Mouse (Mus musculus) lung, postnatal 36 days (tissue): ENCODE data around the gene Tfeb.

ENCODE experiments used
- DNase-seq: peaks from one replicate; pipeline ENCODE4 v3.0.0; 2022; ENCODE audit warnings: mixed read lengths

The Tfeb gene

GRCm38 (mm10) chr17:47736856-47737255 lies at the start of gene Tfeb:
TSS of gene Tfeb (plus strand) at chr17:47737030.
- DNase-seq = peak; percentile 98

GRCm38 (mm10) chr17:47687409-47688343 lies 49.2 kb upstream of the Tfeb start:
- DNase-seq = peak; percentile 98

- DNase-seq = no peak
These were observed 48.6 kb upstream of the Tfeb start, which contains the start of gene Tomm6 for GRCm38 (mm10) chr17:47688344-47688607. TSS of gene Tomm6 (minus strand) at chr17:47688386.

- peak; percentile 64 for DNase-seq
These were observed 47.9 kb upstream of the Tfeb start, which contains the start of gene Frs3 for GRCm38 (mm10) chr17:47688608-47689575. TSS of gene Frs3 (plus strand) at chr17:47689030.

- DNase-seq = no peak
These were observed 46.9 kb upstream of the Tfeb start for GRCm38 (mm10) chr17:47689894-47690293.

GRCm38 (mm10) chr17:47691650-47692049 lies 45.2 kb upstream of the Tfeb start:
- DNase-seq = no peak

GRCm38 (mm10) chr17:47693671-47694441 lies 43.0 kb upstream of the Tfeb start:
- DNase-seq = no peak

GRCm38 (mm10) chr17:47694442-47694502 lies 42.6 kb upstream of the Tfeb start, which contains the start of gene Gm21981:
TSS of gene Gm21981 (minus strand) at chr17:47694455.
- DNase-seq = no peak

- peak; percentile 98 for DNase-seq
These were observed 42.1 kb upstream of the Tfeb start, which contains the start of gene Prickle4 for GRCm38 (mm10) chr17:47694503-47695336. TSS of gene Prickle4 (minus strand) at chr17:47694736.

GRCm38 (mm10) chr17:47695337-47695710 lies 41.5 kb upstream of the Tfeb start:
- DNase-seq = no peak

GRCm38 (mm10) chr17:47698156-47698555 lies 38.7 kb upstream of the Tfeb start:
- DNase-seq = no peak

GRCm38 (mm10) chr17:47699055-47699454 lies 37.8 kb upstream of the Tfeb start:
- no peak for DNase-seq

- no peak for DNase-seq
These were observed 35.0 kb upstream of the Tfeb start for GRCm38 (mm10) chr17:47701793-47702192.

- DNase-seq = no peak
These were observed 34.1 kb upstream of the Tfeb start for GRCm38 (mm10) chr17:47702548-47703345.

GRCm38 (mm10) chr17:47703556-47703955 lies 33.3 kb upstream of the Tfeb start:
- no peak for DNase-seq

GRCm38 (mm10) chr17:47704692-47705091 lies 32.1 kb upstream of the Tfeb start:
- no peak for DNase-seq

- DNase-seq = no peak
These were observed 30.6 kb upstream of the Tfeb start for GRCm38 (mm10) chr17:47706196-47706595.

GRCm38 (mm10) chr17:47707961-47708360 lies 28.9 kb upstream of the Tfeb start:
- DNase-seq = no peak

GRCm38 (mm10) chr17:47708972-47709371 lies 27.9 kb upstream of the Tfeb start:
- DNase-seq = no peak

GRCm38 (mm10) chr17:47710036-47710435 lies 26.8 kb upstream of the Tfeb start:
- no peak for DNase-seq

GRCm38 (mm10) chr17:47711883-47712282 lies 24.9 kb upstream of the Tfeb start:
- DNase-seq = no peak
